Mouse (Mus musculus) MEL (cell line): Measurements from ENCODE around the gene Shb.

ENCODE experiments used
- CTCF ChIP-seq, 3 experiments: IDR thresholded peaks in 2 of 3; conservative IDR thresholded peaks in 1 of 3; 2 replicates each; pipeline ENCODE4 v1.5.1; 2011 to 2012; ENCODE audit warnings: low read length in 3 of 3, low read depth in 2 of 3, mild to moderate bottlenecking in 2 of 3, improper control_type of control experiment in 1 of 3, inconsistent platforms in 1 of 3, mixed read lengths in 1 of 3, moderate library complexity in 1 of 3; ENCODE audit not compliant: control insufficient read depth in 1 of 3, insufficient read depth in 1 of 3, poor library complexity in 1 of 3, severe bottlenecking in 1 of 3
- EP300 ChIP-seq, 2 experiments: IDR thresholded peaks; 2 replicates each; pipeline ENCODE4 v1.6.1; 2011; ENCODE audit warnings: improper control_type of control experiment in 2 of 2, low read length in 2 of 2, low read depth in 1 of 2, mild to moderate bottlenecking in 1 of 2
- KAT2A ChIP-seq: conservative IDR thresholded peaks from 2 replicates; pipeline ENCODE4 v1.6.1; 2012; ENCODE audit warnings: low read depth, low read length, improper control_type of control experiment, inconsistent platforms
- POLR2A ChIP-seq, 2 experiments: IDR thresholded peaks; 2 replicates each; pipeline ENCODE4 v1.6.1; 2011 to 2012; ENCODE audit warnings: low read length in 2 of 2, mild to moderate bottlenecking in 2 of 2, control low read depth in 1 of 2, improper control_type of control experiment in 1 of 2, low read depth in 1 of 2, moderate library complexity in 1 of 2; ENCODE audit not compliant: control insufficient read depth in 1 of 2, insufficient read depth in 1 of 2, poor library complexity in 1 of 2
- SMC3 ChIP-seq: IDR thresholded peaks from 2 replicates; pipeline ENCODE4 v1.6.1; 2011; ENCODE audit warnings: low read depth, low read length, improper control_type of control experiment
- ZKSCAN1 ChIP-seq: IDR thresholded peaks from 2 replicates; pipeline ENCODE4 v1.6.1; 2012; ENCODE audit warnings: low read depth, mild to moderate bottlenecking, inconsistent platforms, low read length, improper control_type of control experiment, moderate library complexity
- ZNF384 ChIP-seq: IDR thresholded peaks from 2 replicates; pipeline ENCODE4 v1.6.1; 2012; ENCODE audit warnings: low read depth, mild to moderate bottlenecking, inconsistent platforms, low read length, improper control_type of control experiment

GRCm38 (mm10) chr4:45404086-45404485 is 128.2 kb downstream of the Shb start:
- TF ChIP-seq CTCF (IDR thresholded peaks at IDR 0.05 in 2 of 3, conservative IDR thresholded peaks at IDR 0.05 in 1 of 3; ENCODE audit: control insufficient read depth in 1 of 3, insufficient read depth in 1 of 3, low read depth in 2 of 3, low read length in 3 of 3, poor library complexity in 1 of 3, severe bottlenecking in 1 of 3): no peak
- no peak for TF ChIP-seq ZKSCAN1
- no peak for TF ChIP-seq KAT2A
- no peak for TF ChIP-seq SMC3
- TF ChIP-seq EP300 (IDR thresholded peaks at IDR 0.05; ENCODE audit: low read depth in 1 of 2, low read length in 2 of 2): no peak
- TF ChIP-seq POLR2A (IDR thresholded peaks at IDR 0.05; ENCODE audit: control insufficient read depth in 1 of 2, insufficient read depth in 1 of 2, low read depth in 1 of 2, low read length in 2 of 2, poor library complexity in 1 of 2): no peak
- no peak for TF ChIP-seq ZNF384
